ENCODE assay signal across 17 mouse cellular contexts in the genomic region with DNA sequence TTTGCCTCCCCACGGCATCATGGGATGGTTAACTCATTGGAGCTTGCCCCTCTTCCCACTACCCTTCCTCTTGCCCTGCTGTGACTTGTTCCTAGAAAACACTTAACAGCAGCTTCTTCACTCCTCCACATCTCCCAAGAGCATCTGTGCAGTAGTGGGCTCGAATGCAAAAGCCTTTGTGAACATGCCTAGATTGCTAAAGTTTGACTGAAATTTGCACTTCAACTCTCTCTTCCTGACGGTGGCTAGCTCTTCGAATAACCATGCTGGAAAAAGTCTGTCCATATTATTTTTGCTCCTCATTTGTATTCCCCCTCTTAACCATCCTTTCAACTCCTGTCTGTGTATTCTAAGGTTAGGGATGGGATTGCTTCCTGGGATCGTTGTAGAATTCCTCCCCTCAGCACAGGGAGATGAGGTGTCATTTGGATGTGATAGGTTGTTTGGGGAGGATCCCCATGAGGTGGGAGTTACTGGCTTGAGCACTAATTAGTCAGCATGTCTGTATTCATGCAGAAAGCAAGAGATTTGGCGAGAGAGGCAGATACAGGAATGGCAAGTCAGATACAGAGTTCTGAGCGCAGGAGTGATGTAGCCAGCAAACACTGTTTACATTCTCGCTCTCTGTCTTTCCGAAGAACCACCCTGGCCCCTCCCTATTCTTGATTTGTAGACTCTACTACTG.
A peak's percentile ranks its signal among the peaks of the same experiment; 100 is the strongest.
DNase-seq lines count a peak whose midpoint lies in the region; ATAC-seq lines count a peak whose summit lies in the region.
"Had no signal": no experiment of that assay in that cellular context is flagged by ENCODE, and none has a peak within 500 bp of the region (broad histone marks: within the 10 kb centered on the region; RNA-seq: fewer than 3 reads in every experiment).

No protein-coding gene starts in this region.

- 67% methylated on average over 9 of the region's 9 CpGs for WGBS in heart, embryonic 12.5 days
- WGBS in kidney, embryonic 16.5 days = 37% methylated on average over 9 of the region's 9 CpGs

- H3K36me3 ChIP-seq in heart, embryonic 12.5 days = no peaks in the 10 kb centered on the region
- no peaks in the 10 kb centered on the region for H3K36me3 ChIP-seq in kidney, embryonic 16.5 days (ENCODE audit: insufficient read depth, low read length)
- H3K36me3 ChIP-seq: embryonic facial prominence, embryonic 10.5 days; heart, embryonic 10.5 days; heart, embryonic 15.5 days; hindbrain, embryonic 13.5 days had no signal

- H3K9me3 ChIP-seq in heart, embryonic 12.5 days (replicated peaks) = no peaks in the 10 kb centered on the region
- H3K9me3 ChIP-seq in kidney, embryonic 16.5 days (ENCODE audit: low read length) = no peaks in the 10 kb centered on the region
- H3K9me3 ChIP-seq: embryonic facial prominence, embryonic 10.5 days; forebrain, embryonic 13.5 days; heart, embryonic 10.5 days; heart, embryonic 15.5 days; hindbrain, embryonic 13.5 days had no signal

- peak; percentile 28 for DNase-seq in heart, adult 11 months
- DNase-seq in kidney, postnatal 14 days = no peak
- DNase-seq in brain, adult 2 months (ENCODE audit: low read depth, low spot score) = peak; percentile 61
- peak; percentile 41 for DNase-seq in telencephalon, adult 2 months (ENCODE audit: low read depth, low spot score)
- DNase-seq: adrenal gland, adult 2 months; adrenal gland, postnatal 25 days; cerebellum, adult 2 months; gastrocnemius, postnatal 36 days; heart, adult 18-20 months; heart, postnatal 14 days had no signal

- ATAC-seq in heart, embryonic 12.5 days (ENCODE audit: insufficient number of reproducible peaks, low FRiP score) = no peak
- peak; percentile 62; the same call in 1 of the 2 replicates for ATAC-seq in kidney, embryonic 16.5 days (ENCODE audit: low FRiP score, low TSS enrichment)
- ATAC-seq: forebrain, embryonic 13.5 days had no signal

- H3K4me3 ChIP-seq in heart, embryonic 12.5 days = no peak overlapping the region
- H3K4me3 ChIP-seq in kidney, embryonic 16.5 days (ENCODE audit: low read length) = no peak overlapping the region
- H3K4me3 ChIP-seq: embryonic facial prominence, embryonic 10.5 days; forebrain, embryonic 13.5 days; heart, embryonic 10.5 days; heart, embryonic 15.5 days; hindbrain, embryonic 13.5 days had no signal

- H3K4me2 ChIP-seq in heart, embryonic 12.5 days = no peak overlapping the region
- 0 out of 2 replicates have a peak overlapping the region, but pooled peaks have one; percentile 5 for H3K4me2 ChIP-seq in kidney, embryonic 16.5 days (replicated peaks; ENCODE audit: low read depth, low read length)
- H3K4me2 ChIP-seq: forebrain, embryonic 13.5 days; heart, embryonic 15.5 days; hindbrain, embryonic 13.5 days had no signal

- peaks cover 21% of the 10 kb centered on the region for H3K4me1 ChIP-seq in heart, embryonic 12.5 days (replicated peaks)
- H3K4me1 ChIP-seq in kidney, embryonic 16.5 days (ENCODE audit: insufficient read depth, low read length) = peaks cover 19% of the 10 kb centered on the region

- no peak overlapping the region for H3K27ac ChIP-seq in heart, embryonic 12.5 days (ENCODE audit: poor library complexity, severe bottlenecking)
- H3K27ac ChIP-seq in kidney, embryonic 16.5 days (ENCODE audit: low read length) = no peak overlapping the region
- H3K27ac ChIP-seq: embryonic facial prominence, embryonic 10.5 days; forebrain, embryonic 13.5 days; heart, embryonic 10.5 days; heart, embryonic 15.5 days; hindbrain, embryonic 13.5 days had no signal

- H3K27me3 ChIP-seq in heart, embryonic 12.5 days (replicated peaks) = no peaks in the 10 kb centered on the region
- no peaks in the 10 kb centered on the region for H3K27me3 ChIP-seq in kidney, embryonic 16.5 days (ENCODE audit: insufficient read depth, low read length)
- H3K27me3 ChIP-seq: forebrain, embryonic 13.5 days; heart, embryonic 15.5 days; hindbrain, embryonic 13.5 days had no signal

- no peak overlapping the region for H3K9ac ChIP-seq in heart, embryonic 12.5 days
- H3K9ac ChIP-seq in kidney, embryonic 16.5 days (replicated peaks; ENCODE audit: low read length) = no peak overlapping the region
- H3K9ac ChIP-seq: forebrain, embryonic 13.5 days; heart, embryonic 15.5 days; hindbrain, embryonic 13.5 days had no signal
